Mouse (Mus musculus): ENCODE measurements at regions not wholly inside any gene's neighbourhood (a gene's known extent, or its start where the extent isn't known, plus 50 kb on each side); places are given as distances from the start of the nearest gene placed in this dataset.

DNA sequence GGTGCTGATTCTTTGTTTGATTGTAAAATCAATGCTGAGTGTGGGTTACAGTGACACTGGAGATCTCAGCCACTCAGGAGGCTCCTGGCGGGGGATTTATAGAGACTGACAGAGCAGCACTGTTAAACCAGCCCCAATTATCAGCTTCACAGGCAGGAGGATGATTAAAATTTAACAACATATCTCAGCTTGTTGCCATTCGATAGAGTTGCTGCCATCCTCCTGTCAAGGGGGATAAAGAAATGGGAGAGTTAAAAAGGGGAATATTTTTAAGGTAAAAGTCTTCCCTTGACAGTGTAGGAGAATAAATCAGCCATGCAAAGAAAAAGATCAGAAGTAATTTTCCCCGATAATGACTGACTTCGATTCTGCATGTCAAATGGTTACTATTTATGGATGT, 178.8 kb downstream of the Ipo8 start:
- TF ChIP-seq CTCF (IDR thresholded peaks at IDR 0.05; ENCODE audit: extremely low read depth, insufficient read depth, low read length), result no peak
- TF ChIP-seq POLR2A (IDR thresholded peaks at IDR 0.05; ENCODE audit: extremely low read depth, insufficient read depth, low read length), result no peak

All from cortical plate, adult 2 months (tissue).